Comparison of ENCODE assay signal across 8 mouse cellular contexts in the genomic region with DNA sequence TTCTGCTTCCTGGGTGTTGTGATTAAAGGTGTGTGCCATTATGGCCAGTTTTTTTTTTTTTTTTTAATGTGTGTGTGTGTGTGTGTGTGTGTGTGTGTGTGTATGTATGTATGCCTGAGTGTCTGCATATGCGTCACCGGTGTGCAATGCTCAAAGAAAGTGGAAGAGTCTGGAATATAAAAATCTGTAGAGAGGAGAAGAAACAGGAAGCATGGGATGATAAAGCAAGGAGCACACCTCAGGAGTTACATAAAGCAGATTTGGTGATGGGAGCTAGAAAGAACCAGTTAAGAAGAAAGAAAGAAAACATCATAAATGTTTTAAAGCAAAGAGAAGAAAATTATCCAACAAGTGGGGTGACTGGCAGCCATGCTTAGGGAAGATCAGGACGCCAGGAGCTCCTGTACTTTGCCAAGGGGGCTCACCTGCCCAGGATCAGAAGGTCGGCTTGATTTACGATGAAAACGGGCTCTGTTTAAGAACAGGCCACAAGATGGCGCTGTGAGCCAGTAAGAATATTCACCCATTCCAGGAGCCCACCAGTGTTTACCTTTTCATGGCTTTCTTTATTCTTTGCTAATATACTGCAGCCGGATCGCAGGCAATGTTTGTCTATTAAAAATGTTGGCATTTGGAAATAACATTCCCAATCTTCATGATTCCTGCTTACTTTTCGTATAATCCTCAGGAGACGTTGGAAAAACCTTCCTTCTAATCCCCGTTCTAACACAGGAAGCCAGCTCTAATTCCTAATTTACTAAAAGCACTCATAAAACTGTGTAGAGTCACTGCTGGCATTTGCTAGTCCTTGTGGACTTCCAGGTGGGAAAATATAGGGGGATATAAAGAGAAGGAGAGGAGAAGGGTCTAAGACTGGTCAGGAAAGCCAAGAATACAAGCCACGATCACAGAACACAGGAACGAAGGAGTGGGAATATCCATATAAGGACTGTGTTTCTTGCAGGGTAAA.
DNase-seq lines count a peak whose midpoint lies in the region; ATAC-seq and TF ChIP-seq lines count a peak whose summit lies in the region.

No protein-coding gene starts in this region.

- H3K9ac ChIP-seq in ES-E14 (ENCODE audit: insufficient read depth, low read depth, low read length, poor library complexity, severe bottlenecking) = no peak overlapping the region
- no peak overlapping the region for H3K9ac ChIP-seq in lung, embryonic 15.5 days

- H3K4me1 ChIP-seq in ES-E14 (ENCODE audit: control insufficient read depth in 2 of 2, insufficient read depth in 2 of 2, low read length in 2 of 2, poor library complexity in 1 of 2) = peaks cover 0 to 2% of the 10 kb centered on the region in 2 experiments; a peak in 1 of 4 replicates
- H3K4me1 ChIP-seq in embryonic facial prominence, embryonic 10.5 days = peaks cover 13% of the 10 kb centered on the region
- peaks cover 11% of the 10 kb centered on the region; the same call in 1 of the 2 replicates for H3K4me1 ChIP-seq in lung, embryonic 15.5 days

- ATAC-seq in lung, embryonic 15.5 days (ENCODE audit: borderline replicate concordance, extremely low read depth, low FRiP score, low TSS enrichment) = no peak
- ATAC-seq in inflammation-experienced regulatory T-cells, adult 6 months = no peak

- H3K27ac ChIP-seq in ES-E14 (ENCODE audit: insufficient read depth, low read depth, low read length, poor library complexity, severe bottlenecking) = no peak overlapping the region
- H3K27ac ChIP-seq in embryonic facial prominence, embryonic 10.5 days (replicated peaks) = 0 out of 2 replicates have a peak overlapping the region, but pooled peaks have one; percentile 14
- no peak overlapping the region for H3K27ac ChIP-seq in lung, embryonic 15.5 days

- in situ Hi-C loops in ES-E14 (cut with MboI; ENCODE audit: low sequenced_read_pairs in 2 of 2, unreplicated experiment in 2 of 2) = loop anchor here in 1 of 2 experiments (25.0 kb wide), 1 partner anchor 358 kb away; no protein-coding TSS in a partner anchor

- peak overlapping the region; percentile 43 for H3K4me2 ChIP-seq in lung, embryonic 15.5 days

- WGBS in embryonic facial prominence, embryonic 10.5 days = 31% methylated on average over 14 of the region's 14 CpGs
- 30% methylated on average over 14 of the region's 14 CpGs for WGBS in lung, embryonic 15.5 days

- no peak overlapping the region for H3K4me3 ChIP-seq in ES-E14 (ENCODE audit: insufficient read depth in 1 of 2, low read depth in 1 of 2, low read length in 2 of 2, poor library complexity in 1 of 2, severe bottlenecking in 1 of 2)
- 0 out of 2 replicates have a peak overlapping the region, but pooled peaks have one; percentile 28 for H3K4me3 ChIP-seq in embryonic facial prominence, embryonic 10.5 days
- H3K4me3 ChIP-seq in lung, embryonic 15.5 days = no peak overlapping the region

- H3K9me3 ChIP-seq in ES-E14 (ENCODE audit: control insufficient read depth, insufficient read depth, low read depth, low read length) = no peaks in the 10 kb centered on the region
- H3K9me3 ChIP-seq in embryonic facial prominence, embryonic 10.5 days = no peaks in the 10 kb centered on the region
- no peaks in the 10 kb centered on the region for H3K9me3 ChIP-seq in lung, embryonic 15.5 days

- H3K27me3 ChIP-seq in embryonic facial prominence, embryonic 10.5 days (replicated peaks; ENCODE audit: low read depth, poor library complexity, severe bottlenecking) = peaks cover 11% of the 10 kb centered on the region; the same call in 1 of the 2 replicates
- H3K27me3 ChIP-seq in lung, embryonic 15.5 days = no peaks in the 10 kb centered on the region

- H3K36me3 ChIP-seq in ES-E14 (ENCODE audit: control insufficient read depth, insufficient read depth, low read length, poor library complexity, severe bottlenecking) = no peaks in the 10 kb centered on the region
- no peaks in the 10 kb centered on the region for H3K36me3 ChIP-seq in embryonic facial prominence, embryonic 10.5 days (replicated peaks)
- H3K36me3 ChIP-seq in lung, embryonic 15.5 days = no peaks in the 10 kb centered on the region

- peak; percentile 45 for DNase-seq in ES-E14 (ENCODE audit: low read depth, low spot score)
- DNase-seq in adrenal gland, postnatal 25 days = peak; percentile 61
- DNase-seq in embryonic facial prominence, embryonic 10.5 days (ENCODE audit: low spot score) = peak; percentile 72
- peak; percentile 71 for DNase-seq in heart, postnatal 4 days
- DNase-seq in layer of hippocampus, adult 18-20 months (ENCODE audit: low spot score in 2 of 2) = peak; percentile 47 to 87
- DNase-seq in retina, embryonic 14.5 days (ENCODE audit: low spot score) = peak; percentile 89

TF ChIP-seq in ES-E14, 5 proteins besides CTCF, POLR2A, EP300 and RAD21:
- TF ChIP-seq ZC3H11A (IDR thresholded peaks at IDR 0.05; ENCODE audit: borderline replicate concordance, low read depth, low read length) (0 out of 2 replicates have a peak, but pooled peaks have one; percentile 60), ZNF384 (IDR thresholded peaks at IDR 0.05; ENCODE audit: low read depth, low read length) (no peak), CHD2 (IDR thresholded peaks at IDR 0.05; ENCODE audit: low read depth, low read length) (no peak), MAFK (IDR thresholded peaks at IDR 0.05; ENCODE audit: insufficient read depth, low read depth, low read length) (no peak), HCFC1 (IDR thresholded peaks at IDR 0.05; ENCODE audit: borderline replicate concordance, insufficient read depth, low read length) (no peak)
